7 mouse cellular contexts compared by ENCODE assay signal in the genomic region with DNA sequence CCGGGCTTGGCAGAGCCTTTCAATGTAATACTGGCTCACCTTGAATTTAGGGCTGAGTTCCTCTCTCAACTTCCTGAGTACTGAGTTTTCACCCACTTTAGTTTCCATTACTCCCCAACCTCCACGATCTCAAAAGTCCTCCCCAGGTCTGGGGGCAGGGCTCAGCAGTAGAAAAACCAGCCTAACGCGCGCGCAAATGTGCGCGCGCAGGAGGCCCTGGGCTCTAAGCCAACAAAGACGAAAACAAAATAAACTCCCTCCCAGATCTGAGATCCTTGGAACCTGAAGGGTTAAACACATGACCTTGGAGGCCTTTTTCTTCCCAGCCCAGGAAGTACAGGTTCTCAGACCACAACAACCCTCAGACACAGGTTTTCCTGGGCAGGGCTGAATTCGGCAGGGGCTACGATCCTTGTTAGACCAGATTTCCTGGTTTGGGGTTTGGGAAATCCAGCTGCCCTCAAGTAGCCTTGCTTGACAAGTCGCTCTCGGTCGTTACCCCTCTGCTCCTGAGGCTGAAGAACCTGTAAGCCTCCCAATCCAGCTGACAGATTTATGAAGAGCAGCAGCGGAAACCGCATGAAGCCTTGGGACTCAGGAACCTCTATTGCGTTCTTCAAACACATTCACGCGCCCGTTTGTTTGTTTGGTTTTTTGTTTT. TPM values are rescaled to one million over a fixed set of nuclear protein-coding genes. Genes with fewer than 3 reads are reported as not detected.
DNase-seq lines count a peak whose midpoint lies in the region; ATAC-seq and TF ChIP-seq lines count a peak whose summit lies in the region.

No protein-coding gene starts in this region.

- no peaks in the 10 kb centered on the region for H3K27me3 ChIP-seq in ES-Bruce4 (ENCODE audit: control insufficient read depth, insufficient read depth, low read length, poor library complexity, severe bottlenecking)
- H3K27me3 ChIP-seq in heart, embryonic 12.5 days (replicated peaks) = no peaks in the 10 kb centered on the region

- H3K4me1 ChIP-seq in ES-Bruce4 (ENCODE audit: control insufficient read depth, insufficient read depth, low read length) = no peaks in the 10 kb centered on the region
- peaks cover 11% of the 10 kb centered on the region for H3K4me1 ChIP-seq in heart, embryonic 12.5 days (replicated peaks)

- DNase-seq in adrenal gland, adult 18-20 months (ENCODE audit: low spot score in 2 of 2) = peak; percentile 43 to 47
- DNase-seq in kidney, postnatal 10 days = peak; percentile 77
- peak; percentile 83 for DNase-seq in testis, postnatal 10 days (ENCODE audit: low spot score)
- no peak for DNase-seq in layer of hippocampus, adult 9-10 months (ENCODE audit: low spot score)

- no peaks in the 10 kb centered on the region for H3K9me3 ChIP-seq in ES-Bruce4 (replicated peaks; ENCODE audit: control insufficient read depth, insufficient read depth, low read length, poor library complexity, severe bottlenecking)
- H3K9me3 ChIP-seq in heart, embryonic 12.5 days (replicated peaks) = no peaks in the 10 kb centered on the region

- TF ChIP-seq CTCF in ES-Bruce4 (IDR thresholded peaks at IDR 0.05; ENCODE audit: low read depth, low read length) = no peak

- 36% methylated on average over 21 of the region's 21 CpGs for WGBS in heart, embryonic 12.5 days

- peak overlapping the region; percentile 61 for H3K4me2 ChIP-seq in heart, embryonic 12.5 days

- H3K36me3 ChIP-seq in ES-Bruce4 (ENCODE audit: control insufficient read depth, insufficient read depth, low read length, poor library complexity, severe bottlenecking) = no peaks in the 10 kb centered on the region
- no peaks in the 10 kb centered on the region for H3K36me3 ChIP-seq in heart, embryonic 12.5 days

- H3K27ac ChIP-seq in ES-Bruce4 (ENCODE audit: insufficient read depth, low read length) = peak overlapping the region; percentile 88
- H3K27ac ChIP-seq in heart, embryonic 12.5 days (ENCODE audit: poor library complexity, severe bottlenecking) = 0 out of 2 replicates have a peak overlapping the region, but pooled peaks have one; percentile 11

- TF ChIP-seq EP300 in ES-Bruce4 (IDR thresholded peaks at IDR 0.05; ENCODE audit: insufficient read depth, low read depth, low read length) = no peak

- H3K9ac ChIP-seq in ES-Bruce4 (ENCODE audit: low read depth, poor library complexity, severe bottlenecking) = peak overlapping the region; percentile 59
- H3K9ac ChIP-seq in heart, embryonic 12.5 days = peak overlapping the region; percentile 62

- peak overlapping the region; percentile 66 for H3K4me3 ChIP-seq in ES-Bruce4 (ENCODE audit: low read depth, low read length)
- H3K4me3 ChIP-seq in heart, embryonic 12.5 days = peak overlapping the region; percentile 36

- no peak for ATAC-seq in heart, embryonic 12.5 days (ENCODE audit: insufficient number of reproducible peaks, low FRiP score)
- ATAC-seq in megakaryocyte, adult 5-6 weeks (ENCODE audit: poor library complexity, severe bottlenecking) = peak; percentile 29

- no peak for TF ChIP-seq POLR2A in ES-Bruce4 (IDR thresholded peaks at IDR 0.05; ENCODE audit: insufficient read depth, low read length)

RNA-seq across cellular contexts. Expression of gene Rbx1, which starts 45.6 kb away (rescaled TPM):
- 173 and 191 TPM in 2 replicates for polyA plus RNA-seq in ES-Bruce4 (2011; ENCODE audit: insufficient read depth, insufficient read length, low read depth, missing spikeins)
- total RNA-seq in adrenal gland, adult 18-20 months (2021) = 100 to 1,000 TPM; 133 to 140 TPM
- 383 and 424 TPM in 2 replicates for polyA plus RNA-seq in heart, embryonic 12.5 days (2016; fragmentation: Nextera tagmentation; extraction: Ambion mirVana)
- total RNA-seq in megakaryocyte, adult 5-6 weeks (2015) = 176 and 189 TPM in 2 replicates
- total RNA-seq in megakaryocyte, adult 5-6 weeks (2017) = 150 and 189 TPM in 2 replicates
